Mouse (Mus musculus) MEL (cell line): ENCODE data around the gene Tiparp. TPM values are rescaled to one million over a fixed set of nuclear protein-coding genes. Genes with fewer than 3 reads are reported as not detected.

Source experiments
- DNase-seq: peaks from one replicate; pipeline ENCODE4 v3.0.0; 2011; ENCODE audit warnings: low read depth, low spot score
- H3K27ac ChIP-seq: 2 replicates; pipeline ENCODE4 v1.5.1; 2012; ENCODE audit warnings: low read depth, mild to moderate bottlenecking, control low read depth, low read length, moderate library complexity; ENCODE audit not compliant: control insufficient read depth
- H3K27me3 ChIP-seq, 2 experiments: fragments of 150-350 bp in 1 of 2; sonication (generic) in 1 of 2; 2 replicates each; pipeline ENCODE4 v1.6.1; 2012; ENCODE audit warnings: low read length in 2 of 2, mild to moderate bottlenecking in 2 of 2, improper control_type of control experiment in 1 of 2, moderate library complexity in 1 of 2; ENCODE audit not compliant: insufficient read depth in 2 of 2, control insufficient read depth in 1 of 2
- H3K36me3 ChIP-seq, 2 experiments: 2 replicates each; pipeline ENCODE4 v1.6.1; 2012 to 2014; ENCODE audit warnings: low read length in 2 of 2, improper control_type of control experiment in 1 of 2, inconsistent platforms in 1 of 2, mild to moderate bottlenecking in 1 of 2; ENCODE audit not compliant: insufficient read depth in 2 of 2, control insufficient read depth in 1 of 2
- H3K4me1 ChIP-seq, 2 experiments: fragments of 150-350 bp in 1 of 2; sonication (generic) in 1 of 2; 2 replicates each; pipeline ENCODE4 v1.6.1; 2012; ENCODE audit warnings: low read length in 2 of 2, improper control_type of control experiment in 1 of 2, mild to moderate bottlenecking in 1 of 2; ENCODE audit not compliant: insufficient read depth in 2 of 2, control insufficient read depth in 1 of 2
- H3K4me3 ChIP-seq, 2 experiments: fragments of 150-350 bp in 1 of 2; sonication (generic) in 1 of 2; 2 replicates each; pipeline ENCODE4 v1.5.1; 2012; ENCODE audit warnings: low read depth in 2 of 2, low read length in 2 of 2, mild to moderate bottlenecking in 2 of 2, moderate library complexity in 2 of 2, control low read depth in 1 of 2, improper control_type of control experiment in 1 of 2; ENCODE audit not compliant: control insufficient read depth in 1 of 2, insufficient read depth in 1 of 2
- H3K79me2 ChIP-seq: 2 replicates; pipeline ENCODE4 v1.6.1; 2012; ENCODE audit warnings: mild to moderate bottlenecking, low read length, moderate library complexity; ENCODE audit not compliant: control insufficient read depth, poor library complexity, insufficient read depth
- H3K9ac ChIP-seq: 2 replicates; pipeline ENCODE4 v1.6.1; 2012; ENCODE audit warnings: low read depth, mild to moderate bottlenecking, control low read depth, low read length, moderate library complexity; ENCODE audit not compliant: control insufficient read depth, poor library complexity, severe bottlenecking
- H3K9me3 ChIP-seq: fragments of 150-350 bp; sonication (generic); replicated peaks from 2 replicates; pipeline ENCODE4 v1.6.1; 2012; ENCODE audit warnings: mild to moderate bottlenecking, low read length, improper control_type of control experiment, moderate library complexity; ENCODE audit not compliant: insufficient read depth
- CHD2 ChIP-seq: IDR thresholded peaks from 2 replicates; pipeline ENCODE4 v1.6.1; 2011; ENCODE audit warnings: low read length, improper control_type of control experiment
- CTCF ChIP-seq, 3 experiments: IDR thresholded peaks in 2 of 3; conservative IDR thresholded peaks in 1 of 3; 2 replicates each; pipeline ENCODE4 v1.5.1; 2011 to 2012; ENCODE audit warnings: low read length in 3 of 3, low read depth in 2 of 3, mild to moderate bottlenecking in 2 of 3, improper control_type of control experiment in 1 of 3, inconsistent platforms in 1 of 3, mixed read lengths in 1 of 3, moderate library complexity in 1 of 3; ENCODE audit not compliant: control insufficient read depth in 1 of 3, insufficient read depth in 1 of 3, poor library complexity in 1 of 3, severe bottlenecking in 1 of 3
- ETS1 ChIP-seq: IDR thresholded peaks from 2 replicates; pipeline ENCODE4 v1.6.1; 2012; ENCODE audit warnings: low read depth, mild to moderate bottlenecking, inconsistent platforms, low read length, improper control_type of control experiment, moderate library complexity
- GATA1 ChIP-seq: IDR thresholded peaks from 2 replicates; pipeline ENCODE4 v1.6.1; 2011; ENCODE audit warnings: low read depth, low read length, improper control_type of control experiment
- JUND ChIP-seq: IDR thresholded peaks from 2 replicates; pipeline ENCODE4 v1.6.1; 2011; ENCODE audit warnings: low read depth, mild to moderate bottlenecking, improper control_type of control experiment, low read length
- MAFK ChIP-seq: IDR thresholded peaks from 2 replicates; pipeline ENCODE4 v1.6.1; 2011; ENCODE audit warnings: low read depth, mild to moderate bottlenecking, low read length, improper control_type of control experiment, borderline replicate concordance
- MXI1 ChIP-seq: IDR thresholded peaks from 2 replicates; pipeline ENCODE4 v1.6.1; 2011; ENCODE audit warnings: mild to moderate bottlenecking, low read depth, low read length, improper control_type of control experiment
- MYB ChIP-seq: IDR thresholded peaks from 2 replicates; pipeline ENCODE4 v1.6.1; 2011; ENCODE audit warnings: mild to moderate bottlenecking, low read depth, low read length, improper control_type of control experiment
- MYC ChIP-seq: IDR thresholded peaks from 2 replicates; pipeline ENCODE4 v1.6.1; 2011; ENCODE audit warnings: low read depth, mild to moderate bottlenecking, low read length, improper control_type of control experiment, moderate library complexity
- RAD21 ChIP-seq: IDR thresholded peaks from 2 replicates; pipeline ENCODE4 v1.6.1; 2011; ENCODE audit warnings: mild to moderate bottlenecking, low read depth, low read length, improper control_type of control experiment
- SIN3A ChIP-seq: IDR thresholded peaks from 2 replicates; pipeline ENCODE4 v1.6.1; 2012; ENCODE audit warnings: low read length, improper control_type of control experiment, inconsistent platforms
- UBTF ChIP-seq: IDR thresholded peaks from 2 replicates; pipeline ENCODE4 v1.6.1; 2012; ENCODE audit warnings: low read depth, mild to moderate bottlenecking, inconsistent platforms, low read length, improper control_type of control experiment, moderate library complexity, borderline replicate concordance; ENCODE audit not compliant: insufficient read depth
- USF1 ChIP-seq: IDR thresholded peaks from 2 replicates; pipeline ENCODE4 v1.6.1; 2014; ENCODE audit warnings: low read depth, mild to moderate bottlenecking, inconsistent platforms, low read length, improper control_type of control experiment, moderate library complexity
- ZKSCAN1 ChIP-seq: IDR thresholded peaks from 2 replicates; pipeline ENCODE4 v1.6.1; 2012; ENCODE audit warnings: low read depth, mild to moderate bottlenecking, inconsistent platforms, low read length, improper control_type of control experiment, moderate library complexity
- ZNF384 ChIP-seq: IDR thresholded peaks from 2 replicates; pipeline ENCODE4 v1.6.1; 2012; ENCODE audit warnings: low read depth, mild to moderate bottlenecking, inconsistent platforms, low read length, improper control_type of control experiment
- polyA plus RNA-seq, 2 experiments: library from polyadenylated mRNA; stranded (reverse) in 1 of 2; unstranded in 1 of 2; fragments of >175 nt in 1 of 2; fragments of >200 nt in 1 of 2; gene quantifications; 2 replicates each; pipeline versions ENCODE4 v1.2.1 to v1.2.4; 2012; ENCODE audit warnings: low replicate concordance in 2 of 2, low read depth in 1 of 2; ENCODE audit not compliant: insufficient read length in 2 of 2, insufficient read depth in 1 of 2, missing spikeins in 1 of 2
- total RNA-seq: library from RNA; depleted of rRNA; stranded (reverse); fragments of 300-350 nt; gene quantifications from 2 replicates; pipeline ENCODE4 v1.2.3, GENCODE M21; 2012; rRNA removed

Gene Tiparp
- total and polyA plus RNA-seq, 3 experiments = 2.0 to 3.3 TPM; not detected in 1

DNA sequence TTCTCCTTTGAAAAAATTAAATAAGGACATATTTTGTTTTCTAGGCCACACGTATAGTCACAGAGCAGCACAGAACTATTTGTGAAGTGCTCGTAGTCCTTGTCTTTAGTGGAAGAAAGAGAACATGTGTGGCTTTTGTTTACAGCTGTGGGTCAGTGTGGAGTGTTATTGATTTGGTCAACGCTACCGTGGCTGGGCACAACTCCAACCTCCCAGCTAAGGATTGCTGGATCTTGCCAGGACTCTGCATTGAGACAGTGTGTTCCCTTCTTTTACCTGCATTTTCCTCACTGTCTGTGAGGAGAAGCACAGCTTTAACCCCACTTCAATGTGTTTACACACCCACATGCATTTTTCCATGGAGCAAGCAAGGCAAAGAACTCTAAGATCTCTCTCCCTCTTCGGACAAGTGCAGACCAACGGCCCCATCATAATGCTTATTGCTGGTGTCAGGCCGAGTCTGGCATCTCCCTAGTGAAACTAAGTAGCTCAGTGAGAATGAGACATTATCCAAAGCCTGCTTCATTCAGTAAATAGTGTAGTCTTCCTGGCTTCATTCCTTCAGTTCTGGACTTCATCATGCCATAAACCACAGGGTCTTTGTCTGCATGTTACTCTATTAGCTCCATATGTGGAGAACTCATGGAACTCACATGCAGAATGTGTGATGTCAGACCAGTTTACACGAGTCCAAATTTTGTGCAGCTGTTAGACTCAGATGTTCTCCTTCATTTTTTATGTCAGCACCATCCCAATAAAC is 73.3 kb downstream of the Tiparp start (continued):
- TF ChIP-seq CTCF (IDR thresholded peaks at IDR 0.05 in 2 of 3, conservative IDR thresholded peaks at IDR 0.05 in 1 of 3; ENCODE audit: control insufficient read depth in 1 of 3, insufficient read depth in 1 of 3, low read depth in 2 of 3, low read length in 3 of 3, poor library complexity in 1 of 3, severe bottlenecking in 1 of 3) = no peak
- no peak for TF ChIP-seq CHD2

DNA sequence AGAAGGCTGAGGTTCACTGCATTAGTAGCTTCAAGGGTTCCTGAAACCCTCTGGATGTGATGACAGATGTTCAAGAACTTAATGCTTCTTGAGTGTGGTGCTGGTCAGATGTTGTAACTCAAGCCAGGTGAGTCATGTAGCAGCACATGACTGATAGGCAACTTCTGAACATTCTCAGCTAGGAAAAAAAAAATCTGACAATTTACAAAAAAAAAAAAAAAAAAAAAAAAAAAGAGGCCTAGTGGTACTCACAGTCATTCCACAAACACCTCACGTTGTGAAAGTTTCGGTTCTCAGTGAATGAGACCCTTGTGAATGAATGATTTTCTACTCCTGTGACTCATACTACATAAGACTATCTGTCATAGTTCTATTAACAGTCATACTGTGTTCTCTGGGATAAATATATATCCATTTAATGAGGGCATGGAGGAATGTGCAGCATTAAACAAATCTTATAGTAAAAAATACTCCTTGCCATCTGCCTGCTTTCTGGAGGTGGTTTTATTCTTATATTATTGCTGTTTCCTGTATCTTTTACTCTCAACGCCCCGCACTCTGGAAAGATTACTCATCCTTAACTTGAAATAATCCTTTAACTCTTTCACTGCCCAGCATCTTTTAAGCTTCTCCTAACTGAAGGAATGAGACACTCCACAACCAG is 75.3 kb downstream of the Tiparp start:
- TF ChIP-seq MYC (no peak), MYB (no peak), JUND (no peak), ETS1 (no peak), SIN3A (no peak), UBTF (no peak), ZNF384 (no peak), GATA1 (no peak), RAD21 (no peak), CHD2 (no peak), USF1 (no peak), MAFK (no peak), MXI1 (no peak), CTCF (IDR thresholded peaks at IDR 0.05 in 2 of 3, conservative IDR thresholded peaks at IDR 0.05 in 1 of 3; ENCODE audit: control insufficient read depth in 1 of 3, insufficient read depth in 1 of 3, low read depth in 2 of 3, low read length in 3 of 3, poor library complexity in 1 of 3, severe bottlenecking in 1 of 3) (no peak), ZKSCAN1 (no peak)
- Histone ChIP-seq H3K79me2 (no peaks in the 10 kb centered on the region), H3K9ac (no peak overlapping the region), H3K9me3 (no peaks in the 10 kb centered on the region), H3K27me3 (no peaks in the 10 kb centered on the region), H3K36me3 (no peaks in the 10 kb centered on the region), H3K4me3 (no peak overlapping the region), H3K4me1 (no peaks in the 10 kb centered on the region), H3K27ac (no peak overlapping the region)
- DNase-seq = no peak

Other genes with a start within 250 kb of the Tiparp start
- gene Ssr3, start 135.8 kb upstream of the Tiparp start, total RNA-seq = 129 and 131 TPM in 2 replicates
- gene Ssr3, start 135.8 kb upstream of the Tiparp start, polyA plus RNA-seq = 100 to 1,000 TPM; 105 to 125 TPM
- gene Lekr1, start 137.8 kb downstream of the Tiparp start, total RNA-seq = 1.9 and 2.5 TPM in 2 replicates
- 1 to 10 TPM in 1 of 2 experiments, not detected in 1; 1.8 TPM for gene Lekr1, start 137.8 kb downstream of the Tiparp start, polyA plus RNA-seq